Mouse (Mus musculus) adrenal gland, postnatal 14 days (tissue): ENCODE data around the gene Slc46a2. TPM values are rescaled to one million over a fixed set of nuclear protein-coding genes. Genes with fewer than 3 reads are reported as not detected.

Experiments used
- DNase-seq: peaks from one replicate; pipeline ENCODE4 v3.0.0; 2021; ENCODE audit warnings: mixed read lengths
- total RNA-seq: library from RNA; stranded (reverse); gene quantifications from 2 replicates; pipeline ENCODE4 v1.2.3, GENCODE M21; 2021

The Slc46a2 gene
- total RNA-seq, 1 experiment from 2014 or later: not detected

DNA sequence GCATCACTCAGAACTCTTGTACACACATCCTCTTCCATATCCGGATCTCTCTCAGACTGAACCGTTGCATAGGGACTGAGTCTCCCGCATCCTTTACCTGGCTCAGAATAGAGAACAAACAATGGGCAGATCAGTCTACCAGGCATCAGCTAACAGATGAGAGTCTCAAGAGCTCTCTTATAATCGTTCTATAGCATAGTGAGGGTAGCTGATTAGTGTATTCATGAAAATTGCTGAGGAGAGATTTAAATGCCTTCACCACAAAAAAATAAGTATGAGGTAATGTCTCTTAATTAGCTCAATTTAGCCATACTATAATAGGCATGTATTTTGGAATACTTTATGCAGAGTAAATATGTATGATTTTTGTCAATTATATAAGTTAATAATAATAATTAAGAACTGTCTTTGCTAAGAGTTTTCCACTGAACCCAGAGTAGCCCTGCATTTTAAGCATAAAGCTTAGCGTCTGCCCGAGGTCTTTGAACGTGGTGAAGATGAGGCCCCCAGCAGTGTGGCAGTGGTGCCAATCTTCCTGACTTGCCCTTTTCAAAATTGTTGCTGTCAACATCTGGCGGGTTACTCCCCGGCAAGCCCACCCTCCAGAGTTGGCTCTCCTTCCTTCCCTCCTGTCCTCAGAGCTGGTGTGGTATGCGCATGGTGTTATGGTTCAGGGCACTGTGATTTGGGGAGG is 23.0 kb downstream of the Slc46a2 start:
- DNase-seq: no peak

DNA sequence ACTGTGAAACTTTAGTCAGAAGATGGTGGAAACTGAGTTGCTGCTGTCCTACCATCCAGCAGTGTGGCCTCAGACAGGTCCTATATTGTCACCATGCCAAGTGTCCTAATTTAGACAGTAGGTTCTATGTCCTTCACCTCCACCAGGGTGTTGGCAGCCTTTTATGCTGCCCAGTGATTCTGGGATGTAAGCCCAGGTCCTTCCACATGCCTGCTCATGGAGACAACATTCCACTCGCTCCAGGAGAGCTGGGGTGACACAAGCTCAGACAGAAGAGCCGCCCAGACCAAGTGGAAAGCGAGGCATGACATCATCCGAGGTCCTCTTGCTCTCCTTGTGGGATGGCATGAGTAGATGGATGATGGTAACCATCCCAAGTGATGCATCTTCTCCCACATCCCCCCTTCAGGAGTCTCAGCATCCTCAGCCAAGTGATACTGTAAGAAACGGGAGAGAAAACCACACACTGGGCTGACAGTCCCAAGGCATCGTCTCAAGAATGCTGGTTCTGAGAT is 24.7 kb downstream of the Slc46a2 start:
- DNase-seq: no peak

DNA sequence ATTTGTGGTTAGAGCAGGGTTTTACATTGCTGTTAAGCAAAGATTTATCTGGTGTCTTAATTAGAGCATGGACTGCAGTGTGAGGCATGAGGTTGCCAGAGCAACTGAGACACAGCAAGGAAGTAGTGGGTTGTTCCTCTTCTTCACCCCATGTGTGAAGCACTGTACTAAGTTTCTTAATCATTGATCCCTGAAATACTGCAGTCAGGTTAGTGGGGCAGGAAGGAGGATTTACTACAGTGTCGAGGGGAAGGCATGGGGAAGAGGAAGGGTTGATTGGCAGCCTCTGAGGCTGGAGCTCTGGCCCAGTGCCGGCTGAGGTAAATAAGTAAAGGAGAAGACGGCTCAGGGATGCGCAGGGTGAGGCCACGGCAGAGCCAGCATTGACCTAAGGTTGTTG is 26.8 kb downstream of the Slc46a2 start:
- DNase-seq: no peak

DNA sequence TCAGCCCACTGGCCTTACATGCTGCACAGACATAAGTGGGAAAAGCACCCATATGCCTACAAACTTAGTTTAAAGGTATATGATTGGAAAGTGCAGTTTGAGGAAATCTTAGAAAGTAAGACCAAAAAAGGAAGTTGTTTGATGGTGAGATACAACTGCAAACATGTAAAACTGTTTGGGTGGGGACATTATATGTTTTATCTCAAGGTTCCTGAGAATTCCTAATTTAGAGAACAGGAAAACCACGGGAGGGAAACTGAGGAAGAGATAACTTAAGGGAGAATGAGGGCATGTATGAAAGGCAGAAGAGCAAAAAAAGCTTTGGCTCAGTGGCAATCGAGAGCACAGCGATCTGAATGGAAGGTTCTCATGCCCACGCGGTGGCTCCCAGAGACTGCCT is 27.8 kb downstream of the Slc46a2 start:
- DNase-seq: no peak

DNA sequence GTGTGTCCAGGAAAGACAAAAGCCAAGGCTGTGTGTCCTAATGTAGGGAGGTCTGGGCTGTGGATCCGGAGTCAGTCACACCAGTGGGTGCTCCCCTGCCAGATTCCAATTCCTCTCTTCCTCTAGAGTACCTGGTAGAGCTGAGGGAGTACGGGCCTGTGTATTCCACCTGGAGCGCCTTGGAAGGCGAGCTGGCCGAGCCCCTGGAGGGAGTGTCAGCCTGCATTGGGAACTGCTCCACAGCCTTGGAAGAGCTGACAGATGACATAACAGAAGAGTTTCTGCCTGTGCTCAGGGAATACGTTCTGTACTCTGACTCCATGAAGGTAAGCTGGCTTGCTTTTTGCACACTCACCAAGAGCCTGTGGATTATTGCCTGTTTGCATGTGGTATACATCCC is 28.6 kb downstream of the Slc46a2 start:
- DNase-seq: no peak

DNA sequence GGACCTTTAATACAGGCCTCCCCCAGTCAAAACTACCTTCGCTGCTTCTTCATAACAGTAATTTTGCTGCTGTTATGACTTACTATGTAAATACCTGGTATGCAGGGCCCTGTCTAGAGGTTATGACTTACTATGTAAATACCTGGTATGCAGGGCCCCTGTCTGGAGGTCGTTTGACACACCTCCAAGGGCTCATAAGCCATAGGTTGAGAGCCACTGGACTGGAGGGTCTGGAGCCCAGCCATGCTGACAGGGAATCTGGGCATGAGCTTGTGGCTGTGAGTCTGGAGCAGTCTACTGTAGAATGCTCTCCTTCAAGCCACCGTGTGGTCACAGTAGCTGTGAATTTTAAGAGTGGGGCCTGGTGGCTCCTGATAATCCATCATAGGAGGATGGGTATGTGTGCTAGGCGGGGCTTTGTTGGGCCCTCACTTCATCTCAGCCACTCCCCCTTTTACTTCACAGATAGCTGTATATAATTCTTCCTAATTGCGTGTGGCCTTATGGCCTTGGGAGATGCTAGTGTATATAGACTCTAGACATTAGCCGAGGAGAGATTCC is 30.6 kb downstream of the Slc46a2 start:
- DNase-seq: no peak

DNA sequence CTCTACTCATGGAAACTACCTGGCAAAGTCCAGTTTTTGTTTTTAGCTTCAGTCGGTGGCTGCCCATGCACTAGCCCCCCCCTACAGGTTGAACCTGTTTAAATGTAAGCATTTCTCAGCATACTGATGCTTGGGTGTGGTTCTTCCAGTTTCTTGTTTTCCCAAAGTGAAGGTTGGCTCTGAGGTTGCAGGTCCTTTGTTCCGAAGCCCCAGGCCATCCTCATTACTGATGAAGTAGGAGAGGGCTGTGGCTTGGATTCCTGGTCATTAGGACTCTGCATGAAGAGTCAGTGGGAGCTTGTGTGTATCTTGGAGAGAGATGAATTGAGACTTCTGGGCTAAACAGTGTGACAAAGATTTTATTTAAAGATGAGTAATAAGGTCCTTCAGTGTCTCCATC is 33.6 kb downstream of the Slc46a2 start:
- DNase-seq: no peak

DNA sequence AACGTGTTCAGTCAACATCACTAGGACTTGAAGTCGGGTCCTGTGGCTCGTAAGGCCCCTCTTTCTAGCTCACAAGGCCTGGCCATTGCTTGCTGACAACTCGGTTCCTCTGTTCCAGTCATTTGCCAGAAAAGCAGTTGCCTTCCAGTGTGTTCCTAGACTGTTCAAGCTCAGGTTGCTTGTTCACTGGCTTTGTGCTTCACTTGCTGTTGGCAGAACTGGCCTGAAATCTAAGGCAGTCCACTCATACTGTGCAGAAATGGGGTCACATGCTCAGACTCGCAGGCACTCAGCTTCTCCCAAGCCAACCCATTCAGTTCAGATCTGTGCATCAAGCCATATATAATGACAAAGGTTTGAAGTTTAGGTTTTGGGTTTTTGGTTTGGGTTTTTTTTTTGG is 34.1 kb downstream of the Slc46a2 start:
- no peak for DNase-seq

DNA sequence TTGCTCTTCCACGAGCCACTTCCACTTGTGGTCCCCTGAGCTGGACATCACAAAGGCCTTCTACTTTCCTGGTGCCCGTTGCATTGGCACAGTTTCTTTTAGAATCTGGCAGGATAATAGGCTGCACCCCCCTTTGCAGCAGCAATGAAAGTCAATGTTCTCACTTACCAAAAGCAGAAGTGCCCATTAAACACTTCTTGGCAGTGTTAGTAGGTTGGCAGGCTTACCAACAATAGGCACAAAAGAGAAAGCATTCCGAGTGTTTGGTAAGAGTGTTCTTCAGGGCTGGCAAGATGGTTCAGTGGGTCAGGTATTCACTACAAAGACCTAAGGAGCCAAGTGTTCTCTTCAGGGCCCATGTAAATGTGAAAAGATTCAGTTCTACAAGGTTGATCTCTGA is 35.4 kb downstream of the Slc46a2 start:
- no peak for DNase-seq

DNA sequence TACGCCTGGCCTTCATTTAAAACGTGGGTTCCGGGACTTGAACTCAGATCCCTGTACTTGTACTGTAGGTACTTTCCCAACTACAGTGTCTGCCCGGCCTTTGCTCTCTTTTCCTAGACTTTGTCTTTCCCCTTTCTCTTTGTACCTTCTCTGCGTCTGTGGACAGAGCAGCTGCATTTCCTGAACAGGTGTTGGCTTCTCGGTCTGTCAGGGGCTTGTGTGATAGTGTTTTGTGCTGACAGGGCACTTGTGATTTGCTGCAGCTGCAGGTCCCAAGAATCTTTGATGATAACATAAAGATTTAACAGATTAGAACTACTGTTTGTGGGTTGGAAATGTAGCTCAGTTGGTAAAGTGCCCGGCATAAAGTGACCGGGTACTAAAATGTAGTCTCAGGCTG is 36.3 kb downstream of the Slc46a2 start:
- DNase-seq: no peak

DNA sequence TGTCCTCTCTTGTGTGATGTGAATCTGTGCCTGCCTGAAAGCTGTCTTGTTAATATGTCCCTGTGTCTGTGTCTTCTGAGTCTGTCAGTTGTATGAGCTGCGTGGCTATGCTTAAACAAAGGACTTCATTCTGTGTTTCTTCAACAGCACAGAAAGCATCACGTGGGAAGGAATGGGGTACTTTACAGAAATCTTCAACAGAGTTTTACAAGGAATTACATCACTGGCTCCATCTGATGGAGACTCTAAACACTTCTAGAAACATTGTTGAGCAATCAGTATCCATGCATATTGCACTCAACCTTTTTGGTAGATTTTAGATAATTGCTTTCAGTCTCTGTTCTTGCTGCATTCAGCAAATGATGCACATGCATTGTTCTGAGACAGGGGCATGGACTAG is 37.8 kb downstream of the Slc46a2 start:
- DNase-seq: no peak

DNA sequence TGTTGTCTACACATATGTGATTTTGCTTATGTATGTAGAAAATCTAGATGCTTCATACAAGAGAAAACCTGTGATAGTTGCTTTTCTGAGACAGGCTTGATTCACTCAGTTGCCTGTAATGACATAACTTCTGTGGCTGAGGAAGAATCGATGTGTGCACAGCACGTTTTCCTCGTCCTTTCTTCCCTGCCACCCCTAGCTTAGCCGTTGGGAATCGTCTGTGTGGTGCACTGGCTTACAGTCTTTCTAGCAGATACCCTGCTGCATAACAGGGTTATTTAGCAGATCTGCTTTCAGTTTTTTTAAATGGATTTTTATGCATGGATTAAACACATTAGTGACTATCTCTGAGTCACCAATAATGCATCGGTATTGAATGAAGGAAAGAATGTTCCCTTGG is 38.3 kb downstream of the Slc46a2 start:
- DNase-seq: no peak

DNA sequence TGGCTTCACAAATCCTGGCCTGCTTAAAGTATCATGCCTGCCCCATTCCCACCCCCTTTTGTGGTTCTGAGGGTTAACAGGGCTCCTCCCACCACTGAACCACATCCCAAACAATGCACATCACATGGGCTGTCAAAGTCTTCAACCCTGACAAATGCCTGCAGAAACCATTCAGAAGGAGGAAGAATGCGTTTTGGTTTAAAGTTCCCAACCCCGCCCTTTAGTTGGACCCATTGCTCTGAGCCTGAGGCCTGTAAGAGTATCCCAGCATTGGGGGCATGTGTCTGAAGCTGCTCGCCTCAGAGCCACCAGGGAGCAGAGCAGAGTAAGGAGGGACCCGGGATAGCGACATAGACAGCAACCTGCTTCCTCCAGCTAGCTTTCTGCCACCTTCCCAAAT is 41.0 kb downstream of the Slc46a2 start:
- DNase-seq: no peak

DNA sequence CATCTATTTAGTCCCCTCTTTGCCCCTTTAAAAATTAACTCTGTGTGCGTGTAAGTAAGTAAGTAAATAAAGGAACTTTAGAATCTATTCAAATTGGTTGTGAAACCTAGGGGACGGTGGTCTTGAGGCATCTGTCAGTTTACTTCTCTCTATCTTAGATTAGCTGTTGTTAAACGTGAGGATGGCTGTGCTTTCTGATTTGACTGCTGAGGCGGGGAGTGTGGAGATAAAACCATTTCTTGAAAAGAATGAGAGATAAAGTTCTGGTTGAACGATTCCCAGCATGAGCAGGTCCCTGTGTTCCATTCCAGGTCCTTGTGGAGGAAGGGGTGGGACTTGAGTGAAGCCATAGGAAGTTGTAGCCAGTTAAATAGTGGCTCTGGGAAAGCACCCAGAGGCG is 41.6 kb downstream of the Slc46a2 start:
- no peak for DNase-seq

DNA sequence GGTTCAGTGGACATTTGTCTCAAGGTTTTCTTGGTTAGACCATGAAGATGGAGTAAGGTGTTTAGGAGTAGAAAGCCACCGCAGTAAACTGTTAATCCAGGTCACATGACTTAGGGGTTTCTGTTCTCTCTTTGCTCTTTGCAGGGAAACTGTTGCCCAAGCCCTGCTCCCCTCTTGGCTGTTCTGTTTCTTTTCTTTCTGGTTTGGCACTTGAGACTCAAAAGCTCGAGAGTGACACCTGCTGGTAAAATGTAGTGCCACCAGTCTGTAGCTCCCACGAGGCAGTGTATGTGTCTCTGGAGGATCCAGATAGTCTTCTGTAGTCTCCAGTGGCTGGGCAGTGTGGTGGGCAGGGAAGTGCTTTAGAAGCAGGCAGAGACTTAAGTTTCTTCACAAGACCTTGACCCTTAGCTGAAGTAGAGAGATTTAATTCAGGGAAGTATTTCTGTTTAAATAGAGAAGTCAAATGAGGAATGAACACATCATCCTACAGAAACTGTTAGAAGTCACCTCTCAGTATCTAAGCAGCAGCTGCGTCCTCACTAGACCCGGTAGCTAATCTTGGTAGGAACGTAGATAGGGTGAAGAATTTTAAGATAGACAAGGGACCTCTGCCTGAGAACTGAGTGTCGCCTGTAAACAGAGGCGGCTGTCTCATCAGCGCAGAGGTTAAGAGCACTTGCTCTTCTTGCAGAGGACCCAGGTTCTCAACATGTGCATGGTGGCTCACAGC is 43.8 kb downstream of the Slc46a2 start:
- peak; percentile 76 for DNase-seq

DNA sequence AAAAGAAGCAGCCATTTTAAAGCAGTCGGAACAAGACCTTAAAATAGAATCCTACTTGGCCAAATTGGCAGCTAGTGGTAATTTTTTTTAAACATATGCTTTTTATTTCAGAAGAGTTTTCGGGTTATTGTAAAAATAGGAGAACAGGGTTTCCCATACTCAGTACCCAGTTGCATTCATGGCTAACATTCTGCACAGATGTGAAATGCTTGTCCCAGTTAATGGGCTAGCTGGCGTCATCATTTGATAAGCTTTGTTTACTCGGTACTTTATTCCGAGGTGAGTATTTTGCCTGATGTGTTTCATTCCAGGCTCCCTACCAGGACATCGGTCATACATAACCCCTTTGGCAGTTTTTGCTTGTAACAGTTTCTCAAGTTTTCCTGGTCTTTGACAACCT is 44.4 kb downstream of the Slc46a2 start:
- no peak for DNase-seq

DNA sequence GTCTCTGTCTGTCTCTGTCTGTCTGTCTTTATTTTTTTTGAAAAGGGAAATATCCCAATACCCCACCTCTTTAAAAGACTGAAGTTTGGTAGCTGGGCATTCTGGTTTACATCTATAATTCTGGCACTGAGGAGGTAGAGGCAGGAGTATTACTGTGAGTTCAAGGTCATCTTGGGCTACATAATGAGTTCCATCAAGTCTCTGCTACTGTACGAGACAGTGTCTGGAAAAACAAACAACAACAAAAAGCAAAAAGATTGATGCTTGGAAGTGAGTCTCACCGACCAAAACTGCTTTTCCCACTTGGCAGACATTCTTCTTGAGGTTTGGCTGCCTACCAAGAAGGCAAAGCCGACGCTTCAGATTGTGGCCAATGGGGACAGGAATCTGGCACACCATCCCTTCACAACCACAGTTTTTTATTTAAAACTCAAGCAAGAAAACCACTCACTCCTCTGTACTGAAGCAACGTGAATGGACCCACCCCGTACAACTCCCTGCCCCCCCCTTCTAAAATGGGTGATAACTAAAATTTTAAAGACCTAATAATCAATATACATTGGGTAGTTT is 45.3 kb downstream of the Slc46a2 start:
- DNase-seq: peak; percentile 52

DNA sequence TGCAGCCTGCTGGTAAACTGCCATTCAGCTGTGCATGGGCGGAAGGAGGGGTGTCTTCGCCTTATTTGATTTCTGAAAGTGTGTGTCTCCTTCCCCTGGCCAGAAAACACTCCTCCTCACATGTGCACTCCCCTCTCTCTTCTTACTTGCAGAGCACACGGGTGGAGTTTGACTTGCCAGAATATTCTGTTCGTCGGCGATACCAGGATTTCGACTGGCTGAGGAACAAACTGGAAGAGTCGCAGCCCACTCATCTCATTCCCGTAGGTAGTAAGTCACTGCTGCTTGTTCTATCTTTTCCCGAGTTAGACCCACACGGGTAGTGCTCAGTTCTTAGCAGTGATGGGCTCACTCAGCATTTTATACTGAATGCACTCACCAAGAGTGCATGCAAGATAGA is 46.8 kb downstream of the Slc46a2 start:
- no peak for DNase-seq

DNA sequence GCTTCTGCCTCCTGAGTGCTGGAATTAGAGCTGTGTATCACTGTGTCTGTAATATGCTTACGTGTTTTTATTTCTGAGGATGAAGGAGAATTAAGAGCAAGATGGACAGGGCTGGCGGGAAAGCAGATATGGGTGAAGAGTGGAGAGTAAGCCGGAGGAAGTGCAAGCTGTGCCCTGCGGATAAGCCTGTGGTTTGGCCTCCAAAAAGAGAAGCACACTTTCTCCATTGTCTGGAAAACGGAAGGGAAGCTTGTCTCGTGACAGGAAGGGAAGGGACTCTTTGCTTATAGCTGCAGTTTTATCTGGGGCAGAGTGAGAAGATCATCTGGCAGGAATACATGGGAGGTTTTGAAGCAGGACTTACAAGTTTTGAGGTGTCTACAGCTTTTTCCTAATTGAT is 51.0 kb downstream of the Slc46a2 start:
- peak; percentile 7 for DNase-seq

DNA sequence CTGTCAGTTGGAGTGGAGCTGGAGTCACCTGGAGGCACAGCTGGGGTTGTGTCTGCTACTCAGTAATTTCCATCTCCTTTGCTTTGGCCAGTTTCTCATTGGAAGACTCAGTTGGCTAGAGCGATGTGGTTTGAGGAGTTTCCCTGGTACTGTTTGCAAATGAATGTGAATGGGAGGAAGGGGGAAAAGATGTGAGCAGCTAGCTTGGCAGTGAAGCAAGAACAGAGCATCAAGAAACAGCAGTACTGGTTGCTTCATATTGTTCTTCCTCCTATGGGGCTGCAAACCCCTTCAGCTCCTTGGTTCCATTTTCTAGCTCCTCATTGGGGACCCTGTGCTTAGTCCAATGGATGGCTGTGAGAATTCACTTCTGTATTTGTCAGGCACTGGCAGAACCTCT is 52.5 kb downstream of the Slc46a2 start:
- no peak for DNase-seq

DNA sequence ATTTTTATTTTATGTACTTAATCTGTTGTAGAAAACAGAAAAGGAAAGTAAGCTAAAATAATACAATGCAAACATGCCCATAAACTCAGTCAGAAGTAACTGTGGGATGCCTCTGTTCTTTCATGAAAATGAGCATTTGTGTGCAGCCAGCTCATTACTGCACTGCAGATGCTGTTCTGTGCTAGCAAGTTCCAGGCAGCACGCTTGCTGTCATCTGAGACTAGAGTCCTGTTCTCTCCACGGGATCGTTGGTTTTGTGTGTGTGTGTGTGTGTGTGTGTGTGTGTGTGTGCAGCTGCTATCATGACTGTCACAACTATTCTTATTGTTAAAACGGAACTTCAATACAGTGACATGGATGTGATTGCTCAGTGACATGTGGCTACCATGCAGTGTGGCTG is 53.0 kb downstream of the Slc46a2 start:
- no peak for DNase-seq

DNA sequence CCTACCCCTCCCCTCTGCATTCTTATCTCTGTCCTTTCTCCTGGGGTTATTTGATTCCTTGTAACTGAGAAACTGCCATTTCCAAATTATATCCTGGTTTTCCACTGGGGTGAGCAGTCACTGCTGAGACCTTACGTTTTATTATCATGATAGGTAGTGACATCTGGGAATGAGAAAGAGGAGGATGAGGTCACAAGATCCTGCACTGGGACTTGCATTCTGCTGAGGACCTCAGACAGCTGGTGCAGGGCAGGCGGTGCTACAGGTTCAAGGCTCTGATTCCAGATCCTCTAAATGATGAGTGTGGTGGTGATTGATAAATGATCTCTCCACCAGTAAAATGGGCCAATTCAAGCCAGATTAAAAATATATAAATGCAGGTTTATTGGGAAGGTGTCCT is 54.4 kb downstream of the Slc46a2 start:
- DNase-seq: no peak

DNA sequence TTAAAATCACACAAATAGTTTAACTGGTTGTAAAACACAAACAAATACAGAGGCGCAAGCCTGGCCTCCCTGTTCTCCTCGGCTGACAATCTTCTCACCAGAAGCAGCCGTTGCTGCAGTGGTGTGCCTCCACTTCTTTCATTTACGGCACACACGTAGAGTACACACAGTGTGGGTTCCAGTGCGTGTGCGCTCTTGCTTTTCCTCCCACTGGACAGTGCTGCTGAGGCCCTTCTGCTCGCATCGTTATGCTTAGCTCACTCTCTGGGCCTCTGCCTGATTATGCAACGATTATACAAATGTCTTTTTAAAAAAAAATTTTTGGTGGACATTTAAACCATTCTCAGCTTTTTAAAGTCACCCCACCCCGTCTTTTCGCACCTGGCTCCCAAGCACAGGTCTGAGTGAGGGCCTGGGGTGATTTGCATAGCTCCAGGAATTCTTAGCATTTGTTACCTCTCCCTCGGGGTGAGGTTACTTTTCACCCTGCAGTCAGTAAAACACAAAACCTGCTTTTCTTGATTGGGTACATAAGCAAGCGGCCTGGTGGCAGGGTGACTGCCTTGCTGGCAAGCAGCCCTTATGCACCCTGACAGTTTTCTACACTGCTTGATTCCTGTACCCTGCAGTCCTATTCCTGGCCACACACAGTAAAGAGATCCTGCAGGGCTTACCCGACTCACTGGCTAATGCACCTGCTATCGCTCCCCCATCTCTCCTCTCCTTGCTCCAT is 55.0 kb downstream of the Slc46a2 start:
- no peak for DNase-seq
